Mouse (Mus musculus) testis, adult 2 months (tissue): Measurements from ENCODE around the gene Gm42878. TPM values are rescaled to one million over a fixed set of nuclear protein-coding genes. Genes with fewer than 3 reads are reported as not detected.
"Not testable (repeated sequence)": the region's sequence is repeated elsewhere in the genome, so short reads cannot be mapped to it uniquely, and the experiment has no call there.

Experiments
- H3K27ac ChIP-seq: fragments of 200-500 bp; 2 replicates; pipeline ENCODE4 v1.5.1; 2012; ENCODE audit warnings: low read depth, low read length; ENCODE audit not compliant: control insufficient read depth, insufficient read depth
- H3K27me3 ChIP-seq: fragments of 200-500 bp; 2 replicates; pipeline ENCODE4 v1.6.1; 2012; ENCODE audit warnings: mild to moderate bottlenecking, low read length, moderate library complexity; ENCODE audit not compliant: control insufficient read depth, insufficient read depth
- H3K36me3 ChIP-seq: fragments of 200-500 bp; 2 replicates; pipeline ENCODE4 v1.6.1; 2012; ENCODE audit warnings: mild to moderate bottlenecking, low read length; ENCODE audit not compliant: control insufficient read depth, insufficient read depth
- H3K4me1 ChIP-seq: fragments of 200-500 bp; 2 replicates; pipeline ENCODE4 v1.6.1; 2012; ENCODE audit warnings: low read length; ENCODE audit not compliant: control insufficient read depth, insufficient read depth
- H3K4me3 ChIP-seq: fragments of 200-500 bp; 2 replicates; pipeline ENCODE4 v1.5.1; 2012; ENCODE audit warnings: low read depth, mild to moderate bottlenecking, low read length, moderate library complexity, mixed read lengths; ENCODE audit not compliant: control insufficient read depth
- CTCF ChIP-seq: fragments of 200-500 bp; IDR thresholded peaks from 2 replicates; pipeline ENCODE4 v1.5.1; 2012; ENCODE audit warnings: low read depth, mild to moderate bottlenecking, inconsistent platforms, low read length, moderate library complexity; ENCODE audit not compliant: control insufficient read depth, insufficient read depth, insufficient replicate concordance
- POLR2A ChIP-seq: fragments of 200-500 bp; IDR thresholded peaks from 2 replicates; pipeline ENCODE4 v1.6.1; 2012; ENCODE audit warnings: low read depth, mild to moderate bottlenecking, inconsistent platforms, low read length, moderate library complexity; ENCODE audit not compliant: control insufficient read depth
- polyA plus RNA-seq: library from polyadenylated mRNA; depleted of rRNA; stranded (reverse); fragments of >200 nt; gene quantifications from 2 replicates; pipeline ENCODE4 v1.2.3, GENCODE M21; 2012

Gm42878 gene
- polyA plus RNA-seq, 1 experiment: 0.14 TPM

GRCm38 (mm10) chr5:121518983-121519382 is 26.3 kb downstream of the Gm42878 start:
- Histone ChIP-seq H3K4me3 (peak overlapping the region; percentile 82), H3K36me3 (no peaks in the 10 kb centered on the region), H3K27me3 (no peaks in the 10 kb centered on the region), H3K4me1 (no peaks in the 10 kb centered on the region; the same call in 1 of the 2 replicates), H3K27ac (no peak overlapping the region; the same call in 1 of the 2 replicates)
- TF ChIP-seq CTCF (no peak), POLR2A (no peak)

GRCm38 (mm10) chr5:121510009-121510408 is 35.3 kb downstream of the Gm42878 start:
- TF ChIP-seq POLR2A (no peak), CTCF (no peak)
- H3K27me3 ChIP-seq: no peaks in the 10 kb centered on the region
- no peaks in the 10 kb centered on the region for H3K36me3 ChIP-seq
- no peaks in the 10 kb centered on the region; the same call in 1 of the 2 replicates for H3K4me1 ChIP-seq
- no peak overlapping the region for H3K27ac ChIP-seq
- no peak overlapping the region for H3K4me3 ChIP-seq

- no peaks in the 10 kb centered on the region for H3K27me3 ChIP-seq
These were observed 38.4 kb downstream of the Gm42878 start for GRCm38 (mm10) chr5:121506846-121507245.

GRCm38 (mm10) chr5:121503231-121503630 is 42.1 kb downstream of the Gm42878 start, which contains the start of gene Adam1b:
Gene Adam1b, minus strand, starts transcription at chr5:121503435.
- Histone ChIP-seq H3K4me3 (peak within 1 kb of the TSS; percentile 82), H3K36me3 (no peaks in the 10 kb centered on the region), H3K4me1 (peaks cover 10% of the 10 kb centered on the region), H3K27ac (peak within 1 kb of the TSS; percentile 87), H3K27me3 (no peaks in the 10 kb centered on the region)
- no peak for TF ChIP-seq CTCF
- TF ChIP-seq POLR2A: peak; percentile 65; the same call in 1 of the 2 replicates

More at GRCm38 (mm10) chr5:121506846-121507245, 38.4 kb downstream of the Gm42878 start:
- peaks cover 8% of the 10 kb centered on the region for H3K4me1 ChIP-seq
- H3K36me3 ChIP-seq: no peaks in the 10 kb centered on the region
- no peak overlapping the region for H3K27ac ChIP-seq
- H3K4me3 ChIP-seq: no peak overlapping the region
- no peak for TF ChIP-seq POLR2A
- no peak for TF ChIP-seq CTCF

GRCm38 (mm10) chr5:121501424-121501996 is 43.8 kb downstream of the Gm42878 start:
- H3K4me3 ChIP-seq: peak overlapping the region; percentile 59
- H3K27me3 ChIP-seq, H3K27ac ChIP-seq, H3K36me3 ChIP-seq: not testable (repeated sequence)
- H3K4me1 ChIP-seq: peaks cover 10% of the 10 kb centered on the region

- TF ChIP-seq POLR2A: no peak
- no peak for TF ChIP-seq CTCF
- Histone ChIP-seq H3K27ac (no peak overlapping the region), H3K4me1 (peaks cover 10% of the 10 kb centered on the region), H3K27me3 (no peaks in the 10 kb centered on the region), H3K4me3 (no peak overlapping the region; the same call in 1 of the 2 replicates), H3K36me3 (no peaks in the 10 kb centered on the region)
These were observed 44.6 kb downstream of the Gm42878 start for GRCm38 (mm10) chr5:121500719-121501118.

GRCm38 (mm10) chr5:121493305-121493704 is 52.0 kb downstream of the Gm42878 start:
- TF ChIP-seq CTCF (no peak), POLR2A (no peak)

GRCm38 (mm10) chr5:121484801-121485200 is 60.5 kb downstream of the Gm42878 start:
- Histone ChIP-seq H3K36me3 (no peaks in the 10 kb centered on the region), H3K4me3 (no peak overlapping the region), H3K27ac (no peak overlapping the region), H3K27me3 (no peaks in the 10 kb centered on the region), H3K4me1 (no peaks in the 10 kb centered on the region)
- TF ChIP-seq CTCF: no peak
- no peak for TF ChIP-seq POLR2A

More at GRCm38 (mm10) chr5:121493305-121493704, 52.0 kb downstream of the Gm42878 start:
- Histone ChIP-seq H3K4me3 (no peak overlapping the region), H3K27ac (no peak overlapping the region), H3K27me3 (no peaks in the 10 kb centered on the region), H3K36me3 (peaks cover 1% of the 10 kb centered on the region; the same call in 1 of the 2 replicates), H3K4me1 (no peaks in the 10 kb centered on the region)
